Mouse (Mus musculus): ENCODE results near the gene Bri3. TPM values are rescaled to one million over a fixed set of nuclear protein-coding genes. Genes with fewer than 3 reads are reported as not detected.

Bri3 gene
- total and polyA plus RNA-seq, 3 experiments = 129 to 258 (median 152) TPM

GRCm38 (mm10) chr5:144381782-144382181 is 137.5 kb downstream of the Bri3 start:
- no peak overlapping the region for H3K4me3 ChIP-seq

DNA sequence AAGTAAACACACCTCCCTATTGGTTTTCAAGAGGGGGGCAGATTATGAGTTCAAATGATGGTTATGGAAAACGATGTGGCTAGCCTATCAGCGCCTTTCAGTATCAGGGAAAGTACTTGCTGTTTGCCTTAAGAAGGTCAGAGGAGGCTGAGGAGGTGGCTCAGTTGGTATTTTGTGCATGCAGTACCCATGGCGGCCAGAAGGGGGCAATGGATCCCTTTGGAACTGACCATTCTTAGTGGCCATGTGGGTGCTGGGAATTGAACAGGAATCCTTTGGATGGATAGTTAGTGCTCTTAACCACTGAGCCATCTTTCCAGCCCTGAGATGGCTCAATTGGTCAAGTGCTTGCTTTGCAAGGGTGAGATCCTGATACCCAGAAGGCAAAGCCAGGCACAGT is 139.7 kb downstream of the Bri3 start:
- no peak overlapping the region for H3K9ac ChIP-seq (ENCODE audit: low read depth, low read length)
- H3K36me3 ChIP-seq (ENCODE audit: control insufficient read depth, insufficient read depth, low read length) = no peaks in the 10 kb centered on the region
- 66% methylated on average over 3 of the region's 3 CpGs for WGBS
- TF ChIP-seq EP300 (IDR thresholded peaks at IDR 0.05; ENCODE audit: insufficient read depth, low read depth, low read length) = no peak
- TF ChIP-seq CTCF (IDR thresholded peaks at IDR 0.05) = peak; percentile 59
- no peak for TF ChIP-seq POLR2A (IDR thresholded peaks at IDR 0.05; ENCODE audit: insufficient read depth, low read depth, low read length)
- no peaks in the 10 kb centered on the region for H3K4me1 ChIP-seq (ENCODE audit: control insufficient read depth, insufficient read depth, low read length)
- no peak for DNase-seq
- no peaks in the 10 kb centered on the region for H3K27me3 ChIP-seq (ENCODE audit: control insufficient read depth, insufficient read depth, low read length)
- H3K27ac ChIP-seq = no peak overlapping the region
- H3K4me3 ChIP-seq = no peak overlapping the region
- intact Hi-C loops (cut with DNase I) = loop anchor here (10.0 kb wide), 1 partner anchor 179 kb away; no protein-coding TSS in a partner anchor
- no peaks in the 10 kb centered on the region for H3K79me2 ChIP-seq (replicated peaks; ENCODE audit: control insufficient read depth, insufficient read depth, low read length)

More at GRCm38 (mm10) chr5:144381782-144382181, 137.5 kb downstream of the Bri3 start:
- no peaks in the 10 kb centered on the region for H3K36me3 ChIP-seq (ENCODE audit: control insufficient read depth, insufficient read depth, low read length)
- DNase-seq = no peak
- intact Hi-C loops (cut with DNase I) = loop anchor here (10.0 kb wide), 1 partner anchor 177 kb away; no protein-coding TSS in a partner anchor
- WGBS = 78% methylated on average over 3 of the region's 3 CpGs
- TF ChIP-seq EP300 (IDR thresholded peaks at IDR 0.05; ENCODE audit: insufficient read depth, low read depth, low read length) (no peak), CTCF (IDR thresholded peaks at IDR 0.05) (peak; percentile 60), POLR2A (IDR thresholded peaks at IDR 0.05; ENCODE audit: insufficient read depth, low read depth, low read length) (no peak)
- H3K27ac ChIP-seq = no peak overlapping the region
- H3K27me3 ChIP-seq (ENCODE audit: control insufficient read depth, insufficient read depth, low read length) = no peaks in the 10 kb centered on the region
- H3K4me1 ChIP-seq (ENCODE audit: control insufficient read depth, insufficient read depth, low read length) = no peaks in the 10 kb centered on the region
- H3K9ac ChIP-seq (ENCODE audit: low read depth, low read length) = no peak overlapping the region
- no peaks in the 10 kb centered on the region for H3K79me2 ChIP-seq (replicated peaks; ENCODE audit: control insufficient read depth, insufficient read depth, low read length)

- H3K36me3 ChIP-seq (ENCODE audit: control insufficient read depth, insufficient read depth, low read length) = no peaks in the 10 kb centered on the region
- no peaks in the 10 kb centered on the region for H3K79me2 ChIP-seq (replicated peaks; ENCODE audit: control insufficient read depth, insufficient read depth, low read length)
- DNase-seq = peak in 1 of 2 experiments; percentile 29
- no peak overlapping the region for H3K4me3 ChIP-seq
- intact Hi-C loops (cut with DNase I) = loop anchor here (1.0 to 10.0 kb wide), 3 partner anchors 183 to 347 kb away; no protein-coding TSS in a partner anchor
- no peak for TF ChIP-seq EP300 (IDR thresholded peaks at IDR 0.05; ENCODE audit: insufficient read depth, low read depth, low read length)
- TF ChIP-seq CTCF (IDR thresholded peaks at IDR 0.05) = peak; percentile 73
- H3K27me3 ChIP-seq (ENCODE audit: control insufficient read depth, insufficient read depth, low read length) = no peaks in the 10 kb centered on the region
- H3K4me1 ChIP-seq (ENCODE audit: control insufficient read depth, insufficient read depth, low read length) = no peaks in the 10 kb centered on the region
- WGBS = 10% methylated on average over 6 of the region's 6 CpGs
- H3K9ac ChIP-seq (ENCODE audit: low read depth, low read length) = no peak overlapping the region
- H3K27ac ChIP-seq = no peak overlapping the region
Observed at GRCm38 (mm10) chr5:144387851-144388250, 143.6 kb downstream of the Bri3 start.

DNA sequence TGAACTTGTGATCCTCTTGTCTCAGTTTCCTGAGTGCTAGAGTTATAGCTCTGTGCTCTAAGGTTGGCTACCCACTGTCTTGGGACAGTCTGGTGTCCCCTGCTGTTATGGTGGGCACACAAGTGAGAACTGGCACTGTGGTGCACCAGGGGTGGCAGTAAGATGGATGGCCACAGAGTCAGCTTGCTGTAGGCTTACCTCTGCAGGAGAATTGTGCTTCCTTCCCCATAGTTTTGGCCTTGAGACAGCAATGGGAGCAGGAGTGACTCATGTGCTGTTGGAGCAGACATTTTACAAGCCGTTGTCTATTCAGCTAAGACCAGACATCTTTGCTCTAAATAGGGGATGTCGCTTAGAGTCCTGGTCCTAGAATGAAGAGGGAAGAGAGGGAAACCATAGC is 149.9 kb downstream of the Bri3 start:
- Histone ChIP-seq H3K36me3 (ENCODE audit: control insufficient read depth, insufficient read depth, low read length) (no peaks in the 10 kb centered on the region), H3K27ac (no peak overlapping the region), H3K9ac (ENCODE audit: low read depth, low read length) (no peak overlapping the region), H3K4me1 (ENCODE audit: control insufficient read depth, insufficient read depth, low read length) (no peaks in the 10 kb centered on the region), H3K79me2 (replicated peaks; ENCODE audit: control insufficient read depth, insufficient read depth, low read length) (no peaks in the 10 kb centered on the region), H3K27me3 (ENCODE audit: control insufficient read depth, insufficient read depth, low read length) (no peaks in the 10 kb centered on the region), H3K4me3 (no peak overlapping the region)
- 86% methylated on average over 2 of the region's 2 CpGs for WGBS
- no peak for DNase-seq
- TF ChIP-seq POLR2A (IDR thresholded peaks at IDR 0.05; ENCODE audit: insufficient read depth, low read depth, low read length) (no peak), EP300 (IDR thresholded peaks at IDR 0.05; ENCODE audit: insufficient read depth, low read depth, low read length) (no peak), CTCF (IDR thresholded peaks at IDR 0.05) (no peak)
- intact Hi-C loops (cut with DNase I) = no loop called here

GRCm38 (mm10) chr5:144397566-144397965 is 153.3 kb downstream of the Bri3 start:
- H3K4me1 ChIP-seq (ENCODE audit: control insufficient read depth, insufficient read depth, low read length) = no peaks in the 10 kb centered on the region
- WGBS = 39% methylated on average over 8 of the region's 9 CpGs
- intact Hi-C loops (cut with DNase I) = no loop called here
- H3K79me2 ChIP-seq (replicated peaks; ENCODE audit: control insufficient read depth, insufficient read depth, low read length) = no peaks in the 10 kb centered on the region
- TF ChIP-seq CTCF (IDR thresholded peaks at IDR 0.05) (no peak), POLR2A (IDR thresholded peaks at IDR 0.05; ENCODE audit: insufficient read depth, low read depth, low read length) (no peak), EP300 (IDR thresholded peaks at IDR 0.05; ENCODE audit: insufficient read depth, low read depth, low read length) (no peak)
- no peaks in the 10 kb centered on the region for H3K27me3 ChIP-seq (ENCODE audit: control insufficient read depth, insufficient read depth, low read length)
- no peak overlapping the region for H3K27ac ChIP-seq
- no peak overlapping the region for H3K9ac ChIP-seq (ENCODE audit: low read depth, low read length)
- no peak for DNase-seq
- no peaks in the 10 kb centered on the region for H3K36me3 ChIP-seq (ENCODE audit: control insufficient read depth, insufficient read depth, low read length)
- no peak overlapping the region for H3K4me3 ChIP-seq

DNA sequence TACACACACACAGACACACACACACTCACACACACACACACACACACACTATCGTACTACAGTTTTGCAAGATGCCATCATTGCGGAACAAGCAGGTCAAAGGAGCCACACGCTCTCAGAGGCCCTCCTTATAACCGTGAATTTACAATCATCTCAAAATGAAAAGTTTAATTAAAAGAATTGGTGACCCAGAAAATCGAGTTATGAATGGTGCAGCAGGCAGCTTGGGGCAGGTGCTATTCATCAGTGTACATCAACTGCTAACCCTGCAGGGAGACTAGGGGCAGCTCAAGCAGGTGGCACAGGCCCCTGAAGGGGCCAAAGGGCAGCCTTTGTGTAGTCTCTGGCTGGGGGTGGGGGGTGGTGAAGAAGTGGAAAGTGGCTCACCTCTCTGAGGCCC is 156.6 kb downstream of the Bri3 start:
- Histone ChIP-seq H3K36me3 (ENCODE audit: control insufficient read depth, insufficient read depth, low read length) (no peaks in the 10 kb centered on the region), H3K79me2 (replicated peaks; ENCODE audit: control insufficient read depth, insufficient read depth, low read length) (no peaks in the 10 kb centered on the region), H3K4me1 (ENCODE audit: control insufficient read depth, insufficient read depth, low read length) (no peaks in the 10 kb centered on the region), H3K9ac (ENCODE audit: low read depth, low read length) (no peak overlapping the region), H3K4me3 (no peak overlapping the region), H3K27ac (no peak overlapping the region), H3K27me3 (ENCODE audit: control insufficient read depth, insufficient read depth, low read length) (no peaks in the 10 kb centered on the region)
- no peak for DNase-seq
- WGBS = 90% methylated on average over 5 of the region's 5 CpGs
- intact Hi-C loops (cut with DNase I) = no loop called here
- TF ChIP-seq CTCF (IDR thresholded peaks at IDR 0.05) (no peak), POLR2A (IDR thresholded peaks at IDR 0.05; ENCODE audit: insufficient read depth, low read depth, low read length) (no peak), EP300 (IDR thresholded peaks at IDR 0.05; ENCODE audit: insufficient read depth, low read depth, low read length) (no peak)
